1 mouse cellular context compared by ENCODE assay signal in genomic region chr9:78480706-78481358, GRCm38 (mm10).
TF ChIP-seq lines count a peak whose summit lies in the region.

No protein-coding gene starts in this region.

TF ChIP-seq in C2C12, 6 proteins besides CTCF, POLR2A, EP300 and RAD21 (continued from another document):
- TF ChIP-seq MYOD1 (IDR thresholded peaks at IDR 0.05; ENCODE audit: control insufficient read depth, insufficient read length, low read depth), result no peak
